Mouse (Mus musculus) lung, adult 2 months (tissue): ENCODE measurements at regions not wholly inside any gene's neighbourhood (a gene's known extent, or its start where the extent isn't known, plus 50 kb on each side); places are given as distances from the start of the nearest gene placed in this dataset.

ENCODE experiments used
- CTCF ChIP-seq: fragments of 200-500 bp; IDR thresholded peaks from 2 replicates; pipeline ENCODE4 v1.5.1; 2011; ENCODE audit warnings: mild to moderate bottlenecking, low read length, control low read depth; ENCODE audit not compliant: insufficient read depth
- POLR2A ChIP-seq: fragments of 200-500 bp; IDR thresholded peaks from 2 replicates; pipeline ENCODE4 v1.6.1; 2011; ENCODE audit warnings: low read depth, mild to moderate bottlenecking, control low read depth, low read length, borderline replicate concordance; ENCODE audit errors: extremely low read depth

GRCm38 (mm10) chr10:100160532-100160852, 145.1 kb downstream of the Kitl start:
- TF ChIP-seq POLR2A (no peak), CTCF (no peak)
